Mouse (Mus musculus): ENCODE data around the gene Exoc2.

Exoc2 gene

DNA sequence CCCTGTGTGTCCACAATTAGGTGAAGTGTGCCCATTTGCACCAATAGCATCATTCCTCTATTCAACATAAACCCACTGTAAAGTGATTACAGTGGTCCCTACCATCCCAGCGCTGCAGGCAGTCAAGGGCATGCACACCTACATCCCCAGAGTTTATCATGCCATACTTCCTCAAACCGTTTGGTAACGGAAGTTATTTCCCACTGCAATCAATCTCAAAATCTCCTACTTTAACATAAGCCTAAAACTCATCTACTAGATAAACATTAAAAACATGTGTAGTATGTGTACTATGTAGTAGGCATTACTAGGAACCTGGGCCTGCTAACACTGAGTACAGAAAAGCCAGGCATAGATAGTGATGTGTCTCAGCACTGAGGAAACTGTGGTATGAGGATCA is 2.8 kb downstream of the Exoc2 start:
- WGBS: 80% methylated on average over 3 of the region's 3 CpGs

DNA sequence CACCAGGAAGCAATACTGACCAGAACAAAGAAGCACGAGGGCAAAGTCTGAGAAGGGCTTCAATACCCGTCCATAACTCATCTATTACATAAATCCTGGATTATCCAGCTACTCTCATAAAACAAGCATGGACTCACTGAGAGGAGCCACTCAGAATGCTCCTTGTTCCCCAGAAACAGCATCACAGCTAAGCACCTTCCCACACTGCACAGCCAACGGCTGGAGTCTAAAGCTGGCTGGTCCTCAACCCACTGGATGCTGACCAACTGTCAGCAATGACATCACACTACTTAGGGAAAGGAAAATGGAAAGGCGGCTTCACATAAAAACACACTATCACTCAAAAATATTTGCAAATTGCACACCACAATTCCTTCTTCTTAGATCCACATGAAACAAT is 5.6 kb downstream of the Exoc2 start:
- 48% methylated on average over 4 of the region's 4 CpGs for WGBS

DNA sequence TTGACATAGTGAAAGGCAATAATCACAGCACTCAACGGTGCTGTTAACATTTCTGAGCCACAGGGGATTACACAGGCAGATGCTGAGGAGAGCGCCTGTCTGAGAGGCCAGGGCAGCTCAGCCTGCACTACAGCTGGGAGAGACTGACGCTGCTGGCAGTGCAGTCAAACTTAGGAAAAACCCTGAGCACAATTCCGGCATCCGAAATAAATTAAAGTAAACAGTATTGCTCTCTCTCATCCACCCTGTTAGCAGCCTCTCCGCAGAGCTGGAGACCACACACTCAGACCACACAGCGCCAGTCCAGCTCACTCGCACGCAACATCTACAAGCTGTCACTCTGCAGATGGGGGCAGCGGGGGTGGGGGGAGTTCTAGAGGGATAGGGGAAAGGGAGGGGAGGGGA is 7.4 kb downstream of the Exoc2 start:
- WGBS: 33% methylated on average over 10 of the region's 10 CpGs

DNA sequence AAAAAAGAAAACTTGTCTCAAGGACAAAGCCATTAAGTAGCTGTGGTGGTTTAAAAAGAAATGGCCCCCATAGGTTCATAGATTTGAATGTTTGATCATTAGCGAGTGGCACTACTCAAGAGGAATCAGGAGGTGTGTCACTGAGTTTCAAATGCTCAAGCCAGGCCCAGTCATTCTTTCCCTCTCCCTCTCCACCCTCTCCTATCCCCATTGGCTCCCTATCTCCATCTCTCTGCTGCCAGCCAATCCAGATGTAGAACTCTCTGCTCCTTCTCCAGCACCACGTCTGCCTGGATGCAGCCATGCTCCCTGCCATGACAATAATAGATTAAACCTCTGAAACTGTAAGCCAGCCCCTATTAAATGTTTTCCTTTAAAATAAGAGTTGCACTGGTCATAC is 12.0 kb downstream of the Exoc2 start:
- whole genome bisulfite sequencing: 86% methylated on average over 2 of the region's 2 CpGs

DNA sequence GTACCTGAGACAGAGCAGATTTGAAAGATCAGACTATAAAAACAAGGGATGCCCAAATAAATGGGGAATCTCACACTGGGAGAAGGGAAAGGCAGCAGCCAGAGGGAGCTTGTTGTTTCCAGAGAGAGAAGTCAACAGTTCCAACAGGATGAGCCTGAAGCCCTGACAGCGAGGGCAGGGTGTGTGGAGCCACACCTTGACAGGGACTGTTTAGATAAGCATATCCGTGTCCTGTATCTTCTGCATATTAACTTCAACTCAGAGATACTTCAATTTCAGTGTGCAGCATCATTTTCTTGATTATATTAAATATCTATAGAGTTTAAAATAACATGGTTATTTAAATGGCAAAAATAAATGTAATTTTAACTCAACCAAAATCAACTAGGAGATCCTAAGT is 13.2 kb downstream of the Exoc2 start:
- WGBS: 85% methylated on average over 2 of the region's 2 CpGs

DNA sequence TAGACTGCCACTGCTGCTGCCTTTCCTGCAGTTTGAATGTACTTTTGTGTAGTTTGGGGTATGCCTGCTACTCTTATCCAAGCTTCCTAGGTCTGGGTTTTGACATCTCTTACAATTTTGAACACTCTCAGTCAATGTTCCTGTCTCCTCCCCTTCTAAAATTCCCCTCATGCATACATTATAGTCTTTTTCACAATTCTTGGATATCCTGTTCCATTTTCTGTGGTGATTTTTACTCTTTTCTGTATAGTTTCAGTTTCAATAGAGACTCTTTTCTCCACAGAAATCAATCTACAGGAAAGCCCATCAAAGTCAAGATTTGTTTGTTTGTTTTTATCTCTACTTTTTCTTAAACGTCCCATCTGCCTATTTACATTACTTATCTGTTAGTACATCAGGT is 20.3 kb downstream of the Exoc2 start:
- 78% methylated on average over 1 of the region's 1 CpGs for WGBS

DNA sequence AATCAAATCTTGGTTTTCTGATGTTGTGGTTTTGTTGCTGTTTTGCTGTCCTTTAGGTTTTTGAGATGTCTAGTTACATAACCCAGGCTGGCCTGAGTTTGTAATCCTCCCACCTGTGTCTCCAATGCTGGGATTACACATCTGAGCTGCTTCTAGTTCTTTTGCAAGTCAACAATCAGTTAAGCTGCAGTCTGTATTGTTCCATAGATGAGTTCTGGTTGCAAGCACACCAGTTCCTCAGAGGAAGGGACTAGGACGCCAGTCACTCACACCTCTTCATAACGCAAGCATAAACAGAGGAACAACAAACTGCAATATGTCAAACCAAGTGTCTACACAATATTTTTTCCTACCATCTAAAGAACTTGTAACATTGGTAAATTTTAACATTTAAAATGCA is 21.8 kb downstream of the Exoc2 start:
- 84% methylated on average over 2 of the region's 2 CpGs for WGBS

DNA sequence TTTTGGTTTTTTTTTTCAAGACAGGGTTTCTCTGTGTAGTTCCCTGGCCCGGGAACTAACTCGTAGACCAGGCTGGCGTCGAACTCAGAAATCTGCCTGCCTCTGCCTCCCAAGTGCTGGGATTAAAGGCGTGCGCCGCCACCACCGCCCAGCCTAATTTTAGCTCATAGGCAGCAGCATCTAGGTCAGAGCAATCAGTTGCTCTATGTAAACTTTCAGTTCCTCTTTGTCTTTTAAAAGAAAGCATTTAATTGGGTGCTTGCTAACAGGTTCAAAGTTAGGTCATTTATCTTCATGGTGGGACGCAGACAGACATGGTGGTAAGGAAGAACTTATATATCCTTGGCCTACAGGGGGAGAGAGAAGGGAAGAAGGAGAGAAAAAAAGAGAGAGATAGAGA is 24.7 kb downstream of the Exoc2 start:
- WGBS: 92% methylated on average over 9 of the region's 9 CpGs

DNA sequence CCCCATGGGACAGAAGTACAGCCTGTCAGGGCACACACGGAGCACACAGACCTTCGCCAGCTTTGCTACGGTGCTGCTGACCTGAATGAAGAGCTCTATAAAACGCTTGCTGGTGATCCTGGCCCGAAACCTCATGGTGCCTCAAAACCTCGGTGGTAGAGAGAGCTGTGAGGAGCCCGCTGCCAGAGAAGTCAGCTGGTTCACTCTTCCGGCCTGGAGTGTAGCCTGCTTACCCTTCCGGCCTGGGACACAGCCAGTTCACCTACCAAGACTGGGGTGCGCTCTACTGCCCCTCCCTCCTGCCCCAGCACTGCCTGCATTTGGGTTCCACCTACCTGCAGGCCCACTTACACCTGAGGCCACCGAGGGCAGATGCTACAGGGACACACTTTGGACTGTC is 26.4 kb downstream of the Exoc2 start, which contains the start of gene Hus1b:
Hus1b (minus strand) TSS at position 220 of the 400 bp plus-strand sequence.
- WGBS: 94% methylated on average over 11 of the region's 11 CpGs

DNA sequence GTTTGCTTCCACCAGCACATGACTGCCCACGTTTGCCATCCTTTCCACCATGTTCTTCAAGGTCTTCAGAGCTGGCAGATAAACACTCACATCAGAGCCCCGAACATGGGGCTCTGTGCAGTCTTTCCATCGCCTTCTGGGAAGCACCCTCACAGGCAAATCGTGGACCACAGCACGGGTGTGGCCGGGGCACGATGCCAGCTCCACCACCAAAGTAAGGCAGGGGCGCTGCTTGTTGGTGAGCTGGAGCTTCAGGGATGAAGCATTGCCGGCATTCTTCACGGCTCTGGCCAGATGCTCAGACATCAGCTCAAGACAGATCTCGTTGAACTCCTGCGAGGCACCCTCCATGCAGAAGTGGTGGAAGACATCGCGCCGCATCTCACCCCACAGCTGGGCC is 26.8 kb downstream of the Exoc2 start:
- WGBS: 91% methylated on average over 15 of the region's 15 CpGs

DNA sequence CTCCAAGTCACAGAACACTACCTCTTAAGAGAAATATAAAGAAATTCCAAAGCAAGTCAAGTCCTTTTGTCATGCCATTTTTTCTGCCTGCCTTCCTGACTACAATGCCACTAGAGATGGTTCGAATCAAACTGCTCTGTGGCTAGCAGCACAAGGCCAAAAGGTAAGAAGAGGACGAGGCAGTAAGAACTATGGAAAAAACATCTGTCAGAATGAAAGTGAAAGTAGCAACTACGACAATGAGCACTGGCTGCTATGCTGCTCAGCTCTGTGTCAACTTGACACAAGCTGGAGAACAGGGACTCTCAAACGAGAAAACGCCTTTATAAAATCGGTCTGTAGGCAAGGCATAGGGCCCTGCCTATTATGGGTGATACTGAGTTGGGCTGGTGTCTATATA is 40.9 kb downstream of the Exoc2 start:
- WGBS: 82% methylated on average over 6 of the region's 6 CpGs

DNA sequence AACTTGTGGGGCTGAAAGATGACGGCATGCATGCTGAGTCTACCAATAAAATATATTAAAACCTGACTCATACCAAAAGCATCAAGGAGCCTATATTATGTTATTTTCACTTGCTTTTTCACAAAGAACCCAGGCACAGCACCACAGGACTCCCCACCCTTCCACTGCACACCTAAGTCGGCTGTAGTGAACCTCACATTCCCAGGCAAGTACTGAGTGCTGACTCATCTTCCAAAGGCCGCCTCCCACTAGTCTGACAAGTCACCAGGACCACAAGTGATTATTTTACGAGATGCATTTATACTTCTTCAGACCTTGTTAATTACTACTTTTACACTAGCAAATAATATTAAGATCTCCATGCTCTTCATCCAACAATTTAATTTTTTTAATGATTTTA is 42.3 kb downstream of the Exoc2 start:
- 76% methylated on average over 4 of the region's 4 CpGs for WGBS

DNA sequence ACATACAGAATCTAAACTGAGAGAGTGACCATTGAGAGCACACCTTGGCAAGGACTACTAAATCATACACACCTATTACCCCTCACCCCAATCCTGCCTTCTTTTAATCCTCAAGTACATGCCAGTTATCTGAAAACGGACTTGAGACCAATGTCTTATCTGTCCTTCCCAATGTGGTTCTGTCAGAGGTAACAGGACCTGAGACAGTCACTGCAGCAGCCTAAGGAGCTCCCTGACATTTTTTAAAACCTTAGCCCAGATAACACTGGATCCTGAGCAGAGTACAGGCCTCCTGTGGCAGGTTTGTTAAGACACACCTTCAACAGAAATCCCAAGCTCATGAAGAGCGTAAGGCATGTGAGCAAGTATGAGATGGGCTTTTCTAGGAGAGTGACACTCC is 44.8 kb downstream of the Exoc2 start:
- 96% methylated on average over 2 of the region's 2 CpGs for WGBS

DNA sequence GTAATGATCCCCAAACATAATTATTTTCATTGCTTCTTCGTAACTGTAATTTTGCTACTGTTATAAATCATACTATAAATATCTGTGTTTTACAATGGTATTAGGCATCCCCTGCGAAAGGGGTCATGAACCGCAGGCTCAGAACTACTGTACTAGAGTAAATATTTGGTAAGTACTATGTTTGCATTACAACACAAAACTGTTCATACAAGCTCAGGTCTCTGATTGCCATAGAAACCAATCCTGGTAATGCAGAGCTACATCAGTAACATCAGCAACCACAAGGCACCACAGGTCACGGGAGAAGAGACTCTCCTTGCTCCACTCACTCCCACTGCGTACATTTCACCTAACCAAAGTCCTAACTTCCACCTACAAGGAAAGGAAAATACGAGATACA is 49.6 kb downstream of the Exoc2 start:
- 95% methylated on average over 6 of the region's 6 CpGs for WGBS

DNA sequence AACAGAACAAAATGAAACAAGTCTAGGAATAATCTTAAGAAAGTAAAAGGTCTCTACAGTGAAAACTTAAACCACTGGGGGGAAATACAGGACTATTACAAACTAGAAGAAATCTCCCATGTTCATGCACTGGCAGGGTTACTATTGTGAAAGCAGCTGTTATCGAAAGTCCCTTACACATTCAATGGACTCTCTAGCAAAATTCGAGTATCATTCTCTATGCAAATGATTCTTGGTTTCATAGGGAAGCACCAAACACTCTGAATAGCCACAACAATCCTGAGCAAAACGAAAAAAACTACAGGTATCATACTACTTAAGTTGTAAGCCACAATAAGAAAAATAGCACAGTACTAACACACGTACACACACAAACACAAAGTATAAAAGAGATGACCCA is 52.0 kb downstream of the Exoc2 start:
- 85% methylated on average over 4 of the region's 4 CpGs for whole genome bisulfite sequencing

DNA sequence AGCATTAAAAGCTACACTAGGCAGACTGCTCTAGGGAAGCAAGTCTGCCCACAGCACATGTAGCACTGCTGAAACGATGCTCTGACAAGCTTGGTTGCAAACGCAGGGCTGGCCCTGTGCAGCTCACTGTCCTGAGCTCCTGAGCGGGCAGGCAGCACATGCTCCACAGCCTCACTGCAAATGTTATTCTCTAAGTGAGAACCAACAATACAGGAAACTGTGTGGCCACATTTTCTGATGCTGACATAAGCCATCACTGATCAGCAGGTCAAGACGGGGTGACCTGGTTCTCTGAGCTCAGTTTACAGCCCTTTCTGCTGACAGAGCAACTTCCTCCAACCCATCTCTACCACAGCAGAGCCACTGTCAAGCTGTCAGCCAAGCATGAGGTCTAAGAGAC is 60.9 kb downstream of the Exoc2 start:
- WGBS: 35% methylated on average over 4 of the region's 4 CpGs

DNA sequence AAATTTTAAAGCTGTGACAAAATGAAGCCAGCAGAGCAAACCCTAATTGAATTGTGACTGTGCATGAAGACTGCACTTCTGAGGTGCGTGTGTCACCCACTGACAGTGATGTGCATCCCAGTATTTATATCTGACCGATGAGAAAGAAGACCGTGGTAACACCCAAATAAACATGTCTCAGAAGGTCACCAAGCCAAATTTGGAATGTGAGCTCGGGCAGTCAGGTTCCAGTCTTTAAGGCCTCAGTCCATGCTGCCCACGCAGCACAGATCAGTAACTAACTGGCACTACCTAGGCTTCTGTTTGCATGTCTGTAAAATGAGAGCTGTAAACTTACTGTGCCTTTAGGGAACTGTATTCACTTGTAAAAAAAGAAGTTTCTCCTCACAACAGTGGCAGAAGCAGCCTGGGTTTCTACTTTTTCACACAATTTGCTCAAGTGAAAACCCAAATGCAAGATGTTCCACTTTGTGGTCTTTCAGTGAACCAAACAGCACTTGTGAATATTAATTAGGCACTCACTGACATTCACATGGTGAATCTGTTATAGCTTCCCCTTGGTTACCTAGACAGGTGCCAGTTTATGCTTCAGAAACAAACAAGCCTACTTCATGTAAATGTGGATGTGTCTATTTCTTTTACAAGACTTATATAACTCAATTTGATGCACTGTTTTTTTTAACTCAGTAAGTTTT is 61.8 kb downstream of the Exoc2 start:
- 59% methylated on average over 5 of the region's 5 CpGs for WGBS

DNA sequence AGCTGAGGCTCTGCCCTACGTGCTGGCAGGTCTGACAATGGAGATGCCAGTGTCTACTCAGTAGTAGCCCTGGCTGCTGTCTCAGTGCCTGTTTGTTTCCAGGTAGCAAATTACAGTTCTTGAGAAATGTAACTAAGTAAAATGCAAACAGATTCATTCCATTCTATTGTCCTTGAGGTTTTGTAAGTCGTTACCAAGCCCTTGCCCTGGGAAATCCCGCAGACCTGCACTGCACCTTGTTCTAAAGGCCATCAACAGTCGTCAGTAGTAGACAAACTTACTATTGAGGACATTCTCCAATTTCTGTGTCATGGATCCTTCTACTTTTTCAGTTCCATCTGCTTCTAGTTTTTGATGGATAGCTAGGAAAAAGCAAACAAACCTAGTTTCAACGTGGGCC is 63.0 kb downstream of the Exoc2 start:
- WGBS: 82% methylated on average over 5 of the region's 5 CpGs

DNA sequence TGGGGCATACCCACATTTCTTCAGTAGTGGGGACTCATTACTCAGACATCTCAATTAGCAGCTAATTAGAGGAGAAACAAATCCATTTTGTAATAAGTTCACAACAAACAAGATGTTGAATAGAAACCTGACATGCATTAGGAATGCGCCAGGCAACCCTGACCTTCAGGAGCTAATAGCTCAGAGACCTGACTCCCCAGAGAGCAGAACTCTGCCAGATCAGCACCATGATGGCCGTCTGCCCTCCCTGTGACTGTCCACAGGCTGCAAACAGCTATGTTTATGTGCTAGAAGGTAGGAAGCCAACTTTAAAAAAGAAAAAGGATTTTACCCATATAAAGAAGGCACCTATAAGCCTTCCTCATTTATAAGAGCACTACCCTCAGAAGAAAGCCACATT is 71.6 kb downstream of the Exoc2 start:
- WGBS: 83% methylated on average over 2 of the region's 2 CpGs

DNA sequence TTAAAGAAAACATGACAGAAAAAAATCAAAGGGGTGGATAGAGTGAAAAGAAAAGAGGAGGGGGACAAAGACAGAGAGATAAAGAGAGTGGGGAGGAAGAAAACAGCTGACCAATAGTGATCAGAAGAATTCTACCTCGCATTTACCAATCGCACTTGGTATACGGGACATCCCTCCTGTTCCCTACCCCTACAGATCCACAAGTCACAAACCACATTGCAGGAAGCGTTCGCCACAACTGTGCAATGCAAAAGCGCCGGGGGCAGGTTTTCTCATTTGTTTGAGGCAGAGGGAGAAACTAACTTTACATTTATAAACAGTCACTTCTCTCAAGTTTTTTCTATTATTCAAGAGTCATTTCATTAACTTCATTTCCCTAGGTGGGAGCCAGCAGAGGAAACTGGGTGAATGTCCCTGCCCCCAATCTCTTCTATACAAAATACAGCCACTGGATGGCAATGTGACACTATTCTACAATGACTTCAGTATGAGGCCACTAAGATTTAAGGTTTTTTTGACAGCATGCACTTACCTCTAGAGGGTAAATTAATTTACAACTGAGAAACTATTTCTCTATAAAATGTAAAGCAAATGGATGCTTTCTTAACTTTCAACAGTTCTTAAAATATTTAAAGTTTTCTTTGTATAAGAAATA is 72.4 kb downstream of the Exoc2 start:
- 88% methylated on average over 7 of the region's 7 CpGs for WGBS

DNA sequence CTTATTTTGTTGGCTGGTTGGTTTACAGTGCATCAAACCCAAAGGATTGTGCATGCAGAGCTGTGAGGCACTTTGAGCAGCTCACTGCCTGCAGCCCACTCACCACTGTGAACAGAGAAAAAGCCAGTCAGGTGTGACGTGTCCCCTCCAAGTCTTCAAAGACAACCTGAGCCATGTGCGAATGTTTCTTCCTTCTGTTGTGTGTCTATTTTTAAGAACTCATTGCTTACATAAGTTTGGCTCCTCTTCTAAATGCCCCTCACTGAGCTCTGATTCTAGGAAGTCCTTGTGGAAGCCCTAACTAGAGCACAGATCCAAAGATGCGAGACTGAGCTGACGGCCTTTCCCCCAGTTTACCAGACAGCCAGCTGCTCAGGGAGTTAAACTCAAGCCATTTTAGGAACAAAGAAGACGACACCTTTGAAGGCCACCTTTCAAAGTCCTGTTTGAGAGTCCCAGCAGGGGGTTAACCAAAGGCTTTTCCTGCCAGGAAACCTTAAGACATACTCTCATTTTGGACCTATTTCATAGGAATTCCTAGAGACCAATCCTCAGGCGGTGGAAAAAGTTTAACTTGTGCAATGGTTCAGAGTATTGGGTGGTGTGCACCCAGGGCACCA is 79.8 kb downstream of the Exoc2 start:
- WGBS: 32% methylated on average over 6 of the region's 6 CpGs

DNA sequence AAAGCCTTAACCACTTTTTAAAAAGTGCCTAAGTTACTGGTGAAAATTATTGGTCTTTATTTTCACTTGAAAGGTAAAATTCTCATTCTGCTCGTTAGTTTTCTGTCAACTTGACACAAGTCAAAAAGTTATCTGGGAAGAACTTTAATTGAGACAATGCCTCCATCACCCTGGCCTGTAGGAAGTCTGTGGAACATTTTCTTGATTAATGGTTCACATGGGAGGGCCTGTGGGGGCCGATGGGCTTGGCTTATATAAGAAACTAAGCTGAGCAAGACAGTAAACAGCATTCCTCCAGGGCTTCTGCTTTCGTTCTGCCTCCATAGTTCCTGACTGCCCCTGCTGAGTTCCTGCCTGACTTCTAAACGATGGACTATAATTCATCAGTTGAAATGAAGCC is 81.6 kb downstream of the Exoc2 start:
- 82% methylated on average over 4 of the region's 4 CpGs for WGBS

DNA sequence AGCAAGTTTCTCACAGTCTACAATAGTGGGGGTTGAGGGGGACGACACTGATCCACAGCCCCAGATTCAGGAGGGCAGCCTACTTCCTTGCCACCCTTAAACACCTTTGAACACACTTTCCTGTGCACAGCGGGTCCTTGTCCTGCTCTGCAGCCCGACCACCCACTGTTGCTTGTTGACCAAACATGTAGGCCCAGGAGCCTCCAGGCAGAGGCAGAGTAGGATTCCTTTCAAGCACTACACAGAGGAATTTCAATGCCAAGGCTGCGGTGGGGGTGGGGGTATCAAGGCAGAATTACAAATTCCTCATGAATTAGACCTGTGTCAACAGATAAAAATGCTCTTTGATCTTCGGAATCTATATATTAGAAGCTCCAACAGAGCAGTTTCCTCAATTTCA is 82.7 kb downstream of the Exoc2 start:
- WGBS: 65% methylated on average over 5 of the region's 5 CpGs

Measured in cerebral cortex, adult 2 months (tissue).